Mouse (Mus musculus) hindbrain, embryonic 13.5 days (tissue): ENCODE data around the gene Tsen54. TPM values are rescaled to one million over a fixed set of nuclear protein-coding genes. Genes with fewer than 3 reads are reported as not detected.
"Not testable (repeated sequence)": the region's sequence is repeated elsewhere in the genome, so short reads cannot be mapped to it uniquely, and the experiment has no call there.

ENCODE experiments used
- ATAC-seq: fragments of 200-750 bp; cut with Nextera tagmentation; 2 replicates; pipeline ENCODE4 v1.8.0; 2017; ENCODE audit warnings: moderate TSS enrichment; ENCODE audit not compliant: low FRiP score
- H3K27ac ChIP-seq: fragments of 300-500 bp; sonication (generic); 2 replicates; pipeline ENCODE4 v1.5.1; 2015; ENCODE audit warnings: inconsistent platforms, mild to moderate bottlenecking, moderate library complexity
- H3K27me3 ChIP-seq: fragments of 300-500 bp; sonication (generic); 2 replicates; pipeline ENCODE4 v1.6.1; 2015; ENCODE audit warnings: mild to moderate bottlenecking, inconsistent platforms
- H3K36me3 ChIP-seq: fragments of 300-500 bp; sonication (generic); 2 replicates; pipeline ENCODE4 v1.6.1; 2015; ENCODE audit warnings: mild to moderate bottlenecking, inconsistent platforms
- H3K4me1 ChIP-seq: fragments of 300-500 bp; sonication (generic); replicated peaks from 2 replicates; pipeline ENCODE4 v1.6.1; 2015; ENCODE audit warnings: inconsistent platforms
- H3K4me2 ChIP-seq: fragments of 300-500 bp; sonication (generic); 2 replicates; pipeline ENCODE4 v1.6.1; 2015; ENCODE audit warnings: inconsistent platforms, mild to moderate bottlenecking, moderate library complexity
- H3K4me3 ChIP-seq: fragments of 300-500 bp; sonication (generic); 2 replicates; pipeline ENCODE4 v1.5.1; 2015; ENCODE audit warnings: mild to moderate bottlenecking, inconsistent platforms
- H3K9ac ChIP-seq: fragments of 300-500 bp; sonication (generic); 2 replicates; pipeline ENCODE4 v1.6.1; 2015; ENCODE audit warnings: mild to moderate bottlenecking, inconsistent platforms
- H3K9me3 ChIP-seq: fragments of 300-500 bp; sonication (generic); 2 replicates; pipeline ENCODE4 v1.6.1; 2016; ENCODE audit warnings: inconsistent platforms
- WGBS: fragments of 180-500 bp; shearing (Covaris S2); methylation state at CpG from one replicate; pipeline ENCODE4 v1.1.7; 2015; 5-methylcytosine and 5-hydroxymethylcytosine counted together
- microRNA-seq: library from miRNA; unstranded; fragments of <30 nt; microRNA quantifications from one replicate; pipeline ENCODE4, GENCODE M21; 2016
- polyA plus RNA-seq: library from polyadenylated mRNA; unstranded; fragments of >200 nt; fragmentation: Nextera tagmentation; extraction: Ambion mirVana; gene quantifications from 2 replicates; pipeline ENCODE4 v1.2.1, GENCODE M21; 2015

The Tsen54 gene
- polyA plus RNA-seq, 1 experiment from 2014 or later = 25.4 TPM

GRCm38 (mm10) chr11:115857146-115857545 lies 42.6 kb downstream of the Tsen54 start:
- not testable (repeated sequence) for ATAC-seq
- H3K27me3 ChIP-seq = peaks cover 64% of the 10 kb centered on the region
- WGBS = 90% methylated on average over 4 of the region's 4 CpGs

GRCm38 (mm10) chr11:115857936-115858335 lies 43.4 kb downstream of the Tsen54 start:
- Histone ChIP-seq H3K36me3 (no peaks in the 10 kb centered on the region), H3K4me2 (no peak overlapping the region), H3K9me3 (no peaks in the 10 kb centered on the region), H3K4me1 (peaks cover 17% of the 10 kb centered on the region), H3K4me3 (no peak overlapping the region), H3K27me3 (peaks cover 72% of the 10 kb centered on the region), H3K27ac (no peak overlapping the region), H3K9ac (no peak overlapping the region)
- WGBS = 36% methylated on average over 13 of the region's 13 CpGs
- no peak for ATAC-seq

More at GRCm38 (mm10) chr11:115857146-115857545, 42.6 kb downstream of the Tsen54 start:
- H3K36me3 ChIP-seq, H3K4me2 ChIP-seq, H3K27ac ChIP-seq, H3K9ac ChIP-seq, H3K4me3 ChIP-seq, H3K9me3 ChIP-seq: not testable (repeated sequence)
- H3K4me1 ChIP-seq = peaks cover 17% of the 10 kb centered on the region

DNA sequence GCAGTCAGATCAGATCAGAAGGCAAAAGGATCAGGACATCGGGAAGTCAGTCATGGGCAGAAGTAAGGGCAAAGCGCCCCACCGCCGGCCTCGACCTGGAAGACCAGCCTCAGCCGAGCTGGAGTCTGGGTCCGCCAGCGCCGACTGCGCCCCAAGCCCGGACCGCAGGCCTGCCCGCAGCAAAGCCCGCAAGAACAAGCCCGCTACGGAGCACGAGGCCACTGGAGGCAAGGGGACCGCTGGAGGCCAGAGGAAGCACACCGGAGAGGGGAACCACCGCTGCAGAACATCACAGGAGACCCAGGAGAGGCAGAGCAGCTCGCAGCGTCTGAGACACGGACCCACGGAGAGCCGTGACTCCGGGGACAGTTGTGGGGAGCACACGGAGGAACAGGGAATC lies 43.8 kb downstream of the Tsen54 start, which contains the start of gene Myo15b:
Gene Myo15b (plus strand): TSS at position 53 of the 400 bp plus-strand sequence.
- no peaks in the 10 kb centered on the region for H3K36me3 ChIP-seq
- H3K9ac ChIP-seq = peak within 1 kb of the TSS; percentile 29; the same call in 1 of the 2 replicates
- H3K27me3 ChIP-seq = peaks cover 76% of the 10 kb centered on the region
- H3K4me2 ChIP-seq = peak within 1 kb of the TSS; percentile 54
- peak within 1 kb of the TSS; percentile 37 for H3K4me3 ChIP-seq
- H3K4me1 ChIP-seq = peaks cover 17% of the 10 kb centered on the region
- WGBS = 10% methylated on average over 27 of the region's 27 CpGs
- no peak for ATAC-seq
- no peaks in the 10 kb centered on the region for H3K9me3 ChIP-seq
- no peak within 1 kb of the TSS for H3K27ac ChIP-seq

- Histone ChIP-seq H3K9me3 (no peaks in the 10 kb centered on the region), H3K4me1 (peaks cover 17% of the 10 kb centered on the region), H3K4me3 (peak overlapping the region; percentile 37), H3K36me3 (no peaks in the 10 kb centered on the region), H3K4me2 (peak overlapping the region; percentile 54), H3K27me3 (peaks cover 77% of the 10 kb centered on the region), H3K27ac (no peak overlapping the region), H3K9ac (peak overlapping the region; percentile 29; the same call in 1 of the 2 replicates)
- peak; percentile 84; the same call in 1 of the 2 replicates for ATAC-seq
- 3% methylated on average over 68 of the region's 75 CpGs for WGBS
Observed at GRCm38 (mm10) chr11:115859143-115859945, 44.8 kb downstream of the Tsen54 start.

DNA sequence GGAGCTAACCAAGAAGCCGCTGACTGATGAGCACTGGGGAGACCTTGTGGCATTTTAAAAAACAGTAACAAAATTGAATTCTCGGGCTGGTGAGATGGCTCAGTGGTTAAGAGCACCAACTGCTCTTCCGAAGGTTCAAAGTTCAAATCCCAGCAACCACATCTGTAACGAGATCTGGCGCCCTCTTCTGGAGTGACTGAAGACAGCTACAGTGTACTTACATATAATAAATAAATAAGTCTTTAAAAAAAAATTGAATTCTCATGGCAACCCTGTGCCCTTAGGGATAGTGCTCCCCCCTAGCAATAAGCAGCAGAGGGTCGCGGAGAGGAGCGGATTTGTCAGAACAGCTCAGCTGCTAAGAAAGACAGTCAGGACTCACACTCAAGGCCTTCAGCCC lies 49.4 kb downstream of the Tsen54 start:
- no peaks in the 10 kb centered on the region for H3K9me3 ChIP-seq
- H3K4me3 ChIP-seq = no peak overlapping the region
- peaks cover 45% of the 10 kb centered on the region for H3K27me3 ChIP-seq
- no peaks in the 10 kb centered on the region for H3K36me3 ChIP-seq
- H3K27ac ChIP-seq = no peak overlapping the region
- peaks cover 10% of the 10 kb centered on the region for H3K4me1 ChIP-seq
- WGBS = 90% methylated on average over 8 of the region's 8 CpGs
- no peak overlapping the region for H3K4me2 ChIP-seq
- H3K9ac ChIP-seq = no peak overlapping the region
- no peak for ATAC-seq

DNA sequence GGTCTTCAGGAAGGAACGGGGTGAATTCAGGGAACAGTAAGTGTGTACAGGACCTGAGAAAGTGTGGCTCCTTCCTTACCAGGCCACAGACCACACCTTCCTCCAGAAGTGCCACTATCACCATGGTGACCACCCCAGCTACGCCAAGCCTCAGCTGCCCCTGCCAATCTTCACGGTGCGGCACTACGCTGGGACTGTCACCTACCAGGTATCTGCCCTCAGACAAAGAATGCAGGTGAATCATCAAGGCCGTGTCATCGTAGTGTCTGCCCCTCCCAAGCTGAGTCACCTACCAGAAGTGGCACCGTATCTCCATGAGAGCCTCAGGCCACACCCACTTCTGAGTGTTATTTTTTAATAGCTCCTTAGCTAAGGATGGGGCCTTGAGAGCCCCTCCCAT lies 54.9 kb downstream of the Tsen54 start:
- H3K36me3 ChIP-seq = no peaks in the 10 kb centered on the region
- ATAC-seq = no peak
- H3K4me3 ChIP-seq = no peak overlapping the region
- H3K4me2 ChIP-seq = no peak overlapping the region
- H3K9ac ChIP-seq = no peak overlapping the region
- H3K4me1 ChIP-seq = no peaks in the 10 kb centered on the region
- H3K9me3 ChIP-seq = no peaks in the 10 kb centered on the region
- H3K27me3 ChIP-seq = no peaks in the 10 kb centered on the region; the same call in none of the 2 replicates
- WGBS = 86% methylated on average over 8 of the region's 8 CpGs
- H3K27ac ChIP-seq = no peak overlapping the region

DNA sequence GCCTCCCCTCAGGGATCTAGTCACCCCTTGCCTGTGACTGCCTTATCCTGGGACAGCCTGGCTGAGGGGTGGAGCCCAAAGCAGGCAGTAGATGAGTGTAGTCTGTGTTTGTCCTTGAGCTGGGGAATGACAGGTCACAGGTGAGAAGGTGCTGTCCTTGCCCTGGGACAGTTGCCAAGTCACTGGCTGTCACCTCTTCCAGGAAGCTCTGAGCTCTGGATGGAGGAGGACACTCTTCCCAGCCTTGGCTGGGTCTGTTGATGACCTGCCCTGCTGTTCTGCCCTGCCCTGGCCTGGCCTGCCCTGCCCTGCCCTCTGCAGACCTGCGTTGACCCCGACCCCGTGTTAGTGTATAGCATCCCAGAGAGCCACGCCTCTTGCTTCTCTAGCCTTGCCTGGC lies 57.9 kb downstream of the Tsen54 start:
- Histone ChIP-seq H3K9me3 (no peaks in the 10 kb centered on the region), H3K27me3 (peaks cover 6% of the 10 kb centered on the region; the same call in 1 of the 2 replicates), H3K4me2 (no peak overlapping the region), H3K4me1 (no peaks in the 10 kb centered on the region), H3K27ac (no peak overlapping the region), H3K9ac (no peak overlapping the region), H3K4me3 (no peak overlapping the region), H3K36me3 (no peaks in the 10 kb centered on the region)
- 63% methylated on average over 4 of the region's 4 CpGs for WGBS
- ATAC-seq = no peak

Small RNAs within 50 kb of the gene (microRNA-seq; reads per million reads assigned to microRNA genes)
- not detected for gene Mir5621

Other genes starting within 250 kb of the Tsen54 start
- 76.0 and 81.3 TPM in 2 replicates for gene Mrps7, start 210.8 kb upstream of the Tsen54 start, polyA plus RNA-seq
- gene Gga3, start 210.7 kb upstream of the Tsen54 start, polyA plus RNA-seq = 33.6 and 35.6 TPM in 2 replicates
- gene Mif4gd, start 201.8 kb upstream of the Tsen54 start, polyA plus RNA-seq = 11.3 and 11.5 TPM in 2 replicates
- gene Slc25a19, start 186.4 kb upstream of the Tsen54 start, polyA plus RNA-seq = 35.6 and 41.1 TPM in 2 replicates
- 184 and 196 TPM in 2 replicates for gene Grb2, start 106.1 kb upstream of the Tsen54 start, polyA plus RNA-seq
- gene Tmem94, start 49.3 kb upstream of the Tsen54 start, polyA plus RNA-seq = 30.9 TPM in 2 replicates
- 11.6 and 11.8 TPM in 2 replicates for gene Caskin2, start 1.1 kb upstream of the Tsen54 start, polyA plus RNA-seq
- 1.00 and 2.2 TPM in 2 replicates for gene Llgl2, start 9.3 kb downstream of the Tsen54 start, polyA plus RNA-seq
- not detected in 2 replicates for gene Myo15b, start 43.7 kb downstream of the Tsen54 start, polyA plus RNA-seq
- gene Smim5, start 85.2 kb downstream of the Tsen54 start, polyA plus RNA-seq = 2.0 and 2.7 TPM in 2 replicates
- 0.88 and 1.0 TPM in 2 replicates for gene Smim6, start 97.3 kb downstream of the Tsen54 start, polyA plus RNA-seq
- 49.9 and 55.3 TPM in 2 replicates for gene Sap30bp, start 118.6 kb downstream of the Tsen54 start, polyA plus RNA-seq
- gene Recql5, start 118.8 kb downstream of the Tsen54 start, polyA plus RNA-seq = 25.0 and 25.9 TPM in 2 replicates
- gene Itgb4, start 160.0 kb downstream of the Tsen54 start, polyA plus RNA-seq = 0.88 and 1.3 TPM in 2 replicates
- 64.3 and 65.5 TPM in 2 replicates for gene Galk1, start 198.0 kb downstream of the Tsen54 start, polyA plus RNA-seq
- 2,444 and 2,571 TPM in 2 replicates for gene H3f3b, start 213.2 kb downstream of the Tsen54 start, polyA plus RNA-seq
- gene Unk, start 215.6 kb downstream of the Tsen54 start, polyA plus RNA-seq = 33.8 and 37.1 TPM in 2 replicates